Mouse (Mus musculus) neural tube, embryonic 11.5 days (tissue): ENCODE data around the gene Elmo1. TPM values are rescaled to one million over a fixed set of nuclear protein-coding genes. Genes with fewer than 3 reads are reported as not detected.

ENCODE experiments used
- ATAC-seq: fragments of 200-750 bp; cut with Nextera tagmentation; 2 replicates; pipeline ENCODE4 v1.8.0; 2017; ENCODE audit warnings: moderate number of reproducible peaks, mild to moderate bottlenecking, moderate TSS enrichment, moderate library complexity; ENCODE audit not compliant: insufficient read depth, low FRiP score, low TSS enrichment
- DNase-seq: peaks from one replicate; pipeline ENCODE4 v3.0.0-alpha.2; 2015; ENCODE audit warnings: low spot score
- H3K27ac ChIP-seq: fragments of 300-500 bp; sonication (generic); 2 replicates; pipeline ENCODE4 v1.5.1; 2014; ENCODE audit warnings: low read depth, mild to moderate bottlenecking, low read length
- H3K27me3 ChIP-seq: fragments of 300-500 bp; sonication (generic); 2 replicates; pipeline ENCODE4 v1.6.1; 2014; ENCODE audit warnings: mild to moderate bottlenecking, low read length, mixed read lengths; ENCODE audit not compliant: control insufficient read depth, insufficient read depth
- H3K36me3 ChIP-seq: fragments of 300-500 bp; sonication (generic); 2 replicates; pipeline ENCODE4 v1.6.1; 2014; ENCODE audit warnings: mild to moderate bottlenecking, low read length, moderate library complexity, mixed read lengths; ENCODE audit not compliant: control insufficient read depth, insufficient read depth
- H3K4me1 ChIP-seq: fragments of 300-500 bp; sonication (generic); 2 replicates; pipeline ENCODE4 v1.6.1; 2014; ENCODE audit warnings: low read length, mixed read lengths; ENCODE audit not compliant: control insufficient read depth, insufficient read depth
- H3K4me2 ChIP-seq: fragments of 300-500 bp; sonication (generic); 2 replicates; pipeline ENCODE4 v1.6.1; 2014; ENCODE audit warnings: low read depth, mild to moderate bottlenecking, moderate library complexity
- H3K4me3 ChIP-seq: fragments of 300-500 bp; sonication (generic); 2 replicates; pipeline ENCODE4 v1.5.1; 2014; ENCODE audit warnings: low read depth, low read length
- H3K9ac ChIP-seq: fragments of 300-500 bp; sonication (generic); 2 replicates; pipeline ENCODE4 v1.6.1; 2014; ENCODE audit warnings: mild to moderate bottlenecking, low read length
- H3K9me3 ChIP-seq: fragments of 300-500 bp; sonication (generic); 2 replicates; pipeline ENCODE4 v1.6.1; 2016; ENCODE audit warnings: low read length; ENCODE audit not compliant: control insufficient read depth
- WGBS: fragments of 180-500 bp; shearing (Covaris S2); extraction: QIAGEN DNeasy Blood & Tissue Kit; methylation state at CpG from one replicate; pipeline ENCODE4 v1.1.7; 2014; 5-methylcytosine and 5-hydroxymethylcytosine counted together
- polyA plus RNA-seq: library from polyadenylated mRNA; unstranded; fragments of >200 nt; fragmentation: Nextera tagmentation; extraction: Ambion mirVana; gene quantifications from 2 replicates; pipeline ENCODE4 v1.2.1, GENCODE M21; 2014

The Elmo1 gene
- polyA plus RNA-seq, 1 experiment from 2014 or later = 28.7 TPM

- no peak for ATAC-seq
- WGBS = 53% methylated on average over 8 of the region's 8 CpGs
- no peak for DNase-seq
Observed at GRCm38 (mm10) chr13:20257562-20258525, 167.4 kb downstream of the Elmo1 start.

DNA sequence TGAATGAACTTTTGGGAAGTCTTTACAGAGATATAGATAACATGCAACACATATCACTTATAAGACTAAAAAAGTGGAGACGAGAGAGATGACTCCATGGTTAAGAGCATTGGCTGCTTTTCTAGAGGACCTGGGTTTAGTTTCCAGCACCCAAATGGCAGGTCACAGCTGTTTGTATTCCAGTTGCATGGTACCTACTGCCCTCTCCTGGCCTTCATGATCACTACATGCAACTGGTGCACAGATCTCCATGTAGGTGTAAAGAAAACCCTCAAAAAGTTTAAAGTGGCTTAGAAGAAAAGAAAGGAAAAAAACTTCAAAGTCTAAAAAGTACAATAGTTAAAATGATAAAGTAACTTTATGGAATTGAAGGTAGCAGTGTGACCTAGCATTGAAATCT, 172.8 kb downstream of the Elmo1 start:
- WGBS = 97% methylated on average over 1 of the region's 1 CpGs
- no peak overlapping the region for H3K4me3 ChIP-seq
- H3K27ac ChIP-seq = no peak overlapping the region
- H3K4me1 ChIP-seq = no peaks in the 10 kb centered on the region
- no peaks in the 10 kb centered on the region for H3K9me3 ChIP-seq
- no peak overlapping the region for H3K9ac ChIP-seq
- no peak for ATAC-seq
- H3K36me3 ChIP-seq = no peaks in the 10 kb centered on the region
- no peaks in the 10 kb centered on the region for H3K27me3 ChIP-seq
- DNase-seq = no peak
- H3K4me2 ChIP-seq = no peak overlapping the region

More at GRCm38 (mm10) chr13:20257562-20258525, 167.4 kb downstream of the Elmo1 start:
- H3K9me3 ChIP-seq = no peaks in the 10 kb centered on the region
- H3K4me3 ChIP-seq = no peak overlapping the region
- no peak overlapping the region for H3K27ac ChIP-seq
- H3K9ac ChIP-seq = no peak overlapping the region
- H3K27me3 ChIP-seq = no peaks in the 10 kb centered on the region
- H3K4me1 ChIP-seq = no peaks in the 10 kb centered on the region
- H3K4me2 ChIP-seq = no peak overlapping the region
- H3K36me3 ChIP-seq = no peaks in the 10 kb centered on the region

DNA sequence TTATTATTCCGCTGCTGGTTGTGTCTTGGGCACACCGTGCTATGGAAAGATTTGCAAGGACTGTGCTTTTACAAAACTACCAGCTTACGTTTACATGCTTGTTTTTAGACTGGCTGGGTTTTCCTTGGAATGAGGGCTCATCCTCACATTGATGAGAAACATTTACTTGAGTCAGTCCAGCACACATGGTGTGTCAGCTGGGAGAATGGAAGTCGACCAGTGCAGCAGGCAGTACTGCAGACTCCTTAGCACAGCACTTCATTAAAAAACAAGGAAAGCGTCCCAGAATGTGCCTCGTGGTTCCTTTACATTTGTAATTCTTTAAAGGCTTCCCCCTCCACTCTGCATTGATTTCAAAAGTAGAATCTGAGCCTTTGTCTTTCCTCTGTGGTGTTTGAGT, 179.8 kb downstream of the Elmo1 start:
- Histone ChIP-seq H3K36me3 (no peaks in the 10 kb centered on the region), H3K4me3 (no peak overlapping the region), H3K27me3 (no peaks in the 10 kb centered on the region), H3K4me2 (no peak overlapping the region), H3K9ac (no peak overlapping the region), H3K9me3 (no peaks in the 10 kb centered on the region), H3K27ac (no peak overlapping the region), H3K4me1 (no peaks in the 10 kb centered on the region)
- 71% methylated on average over 6 of the region's 6 CpGs for WGBS
- ATAC-seq (no peak), DNase-seq (no peak)

- Histone ChIP-seq H3K4me2 (no peak overlapping the region), H3K4me3 (no peak overlapping the region), H3K27me3 (no peaks in the 10 kb centered on the region), H3K27ac (no peak overlapping the region), H3K9ac (no peak overlapping the region), H3K4me1 (no peaks in the 10 kb centered on the region), H3K9me3 (no peaks in the 10 kb centered on the region), H3K36me3 (no peaks in the 10 kb centered on the region)
- DNase-seq (no peak), ATAC-seq (no peak)
- WGBS = 53% methylated on average over 3 of the region's 3 CpGs
Observed at GRCm38 (mm10) chr13:20271799-20272198, 181.4 kb downstream of the Elmo1 start.

- Histone ChIP-seq H3K9ac (no peak overlapping the region), H3K27ac (no peak overlapping the region), H3K9me3 (no peaks in the 10 kb centered on the region), H3K27me3 (no peaks in the 10 kb centered on the region), H3K36me3 (no peaks in the 10 kb centered on the region), H3K4me1 (no peaks in the 10 kb centered on the region), H3K4me2 (no peak overlapping the region), H3K4me3 (no peak overlapping the region)
- DNase-seq (peak; percentile 27), ATAC-seq (peak; percentile 27; the same call in 1 of the 2 replicates)
- WGBS = 51% methylated on average over 6 of the region's 6 CpGs
Observed at GRCm38 (mm10) chr13:20272562-20272961, 182.2 kb downstream of the Elmo1 start.

DNA sequence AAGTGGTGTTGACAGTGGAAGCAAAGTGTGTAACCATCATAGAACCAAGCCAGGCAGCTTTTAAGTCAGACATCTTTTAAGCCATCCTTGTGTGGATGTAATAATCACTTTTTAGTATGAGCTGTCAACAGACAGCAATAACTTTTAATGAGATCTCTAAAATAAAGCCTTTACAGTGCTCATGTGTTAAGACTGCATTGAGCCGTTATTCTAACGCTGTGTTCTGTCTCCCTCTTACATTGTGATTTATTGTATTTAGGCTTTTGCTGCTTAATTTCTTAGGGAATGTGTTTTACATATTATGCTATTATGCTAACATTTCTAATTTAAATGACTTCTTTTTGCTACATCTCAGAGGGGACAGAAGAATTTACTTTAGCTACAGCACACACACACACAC, 189.5 kb downstream of the Elmo1 start:
- H3K27me3 ChIP-seq = no peaks in the 10 kb centered on the region
- WGBS = 66% methylated on average over 2 of the region's 2 CpGs
- DNase-seq (no peak), ATAC-seq (no peak)
- H3K4me2 ChIP-seq = no peak overlapping the region
- no peaks in the 10 kb centered on the region for H3K36me3 ChIP-seq
- H3K27ac ChIP-seq = no peak overlapping the region
- no peaks in the 10 kb centered on the region for H3K9me3 ChIP-seq
- H3K4me3 ChIP-seq = no peak overlapping the region
- H3K4me1 ChIP-seq = no peaks in the 10 kb centered on the region
- no peak overlapping the region for H3K9ac ChIP-seq

DNA sequence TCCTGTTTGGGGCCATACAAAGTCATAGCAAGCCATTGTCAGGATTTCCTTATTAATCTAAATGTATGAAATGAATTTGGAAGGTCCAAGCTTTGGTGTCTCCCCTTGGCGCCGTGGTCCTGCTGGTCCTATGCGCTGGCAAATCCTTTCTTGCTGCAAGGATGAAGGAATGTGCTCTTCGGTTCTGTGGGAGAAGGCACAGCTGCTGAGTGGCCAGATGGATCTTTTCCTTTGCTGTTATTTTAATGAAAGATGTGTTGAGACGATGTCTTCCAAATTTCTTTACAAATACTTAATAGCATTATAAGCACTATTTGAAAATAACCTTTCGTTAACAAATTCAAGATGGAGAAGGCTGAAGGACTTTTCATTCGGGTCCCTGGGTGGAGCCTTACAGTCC, 193.5 kb downstream of the Elmo1 start:
- Histone ChIP-seq H3K27ac (no peak overlapping the region), H3K36me3 (no peaks in the 10 kb centered on the region), H3K4me3 (no peak overlapping the region), H3K4me1 (no peaks in the 10 kb centered on the region), H3K27me3 (no peaks in the 10 kb centered on the region), H3K4me2 (no peak overlapping the region), H3K9ac (no peak overlapping the region), H3K9me3 (no peaks in the 10 kb centered on the region)
- no peak for ATAC-seq
- 94% methylated on average over 7 of the region's 7 CpGs for WGBS
- DNase-seq = no peak

- no peak overlapping the region for H3K4me3 ChIP-seq
- no peak for ATAC-seq
- no peaks in the 10 kb centered on the region for H3K9me3 ChIP-seq
- no peak overlapping the region for H3K27ac ChIP-seq
- no peak overlapping the region for H3K4me2 ChIP-seq
- no peak overlapping the region for H3K9ac ChIP-seq
- 93% methylated on average over 6 of the region's 6 CpGs for WGBS
- no peak for DNase-seq
- no peaks in the 10 kb centered on the region for H3K27me3 ChIP-seq
- H3K4me1 ChIP-seq = no peaks in the 10 kb centered on the region
- H3K36me3 ChIP-seq = no peaks in the 10 kb centered on the region
Observed at GRCm38 (mm10) chr13:20286680-20287079, 196.3 kb downstream of the Elmo1 start.

DNA sequence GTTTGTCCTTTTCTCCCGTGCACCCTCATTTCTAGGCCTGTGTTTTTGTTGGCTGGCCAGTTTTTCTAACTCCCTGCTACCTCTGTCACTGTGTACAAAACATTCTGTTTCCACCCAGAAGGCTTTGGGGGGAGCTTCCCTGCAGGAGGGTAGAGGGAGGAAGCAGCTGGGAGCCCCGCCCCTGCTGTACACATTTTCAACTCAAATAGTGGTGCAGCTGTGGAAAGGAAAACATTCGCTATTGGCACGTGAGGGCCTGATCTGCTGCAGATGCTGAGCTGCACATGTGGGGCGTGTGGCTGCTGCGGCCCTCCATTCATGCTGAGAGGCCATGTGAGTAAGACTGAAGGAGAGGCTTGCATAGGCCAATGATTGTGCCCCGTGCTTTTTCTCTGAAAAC, 198.0 kb downstream of the Elmo1 start:
- Histone ChIP-seq H3K9ac (no peak overlapping the region), H3K36me3 (no peaks in the 10 kb centered on the region), H3K9me3 (no peaks in the 10 kb centered on the region), H3K27ac (no peak overlapping the region), H3K4me2 (no peak overlapping the region), H3K4me3 (no peak overlapping the region), H3K4me1 (no peaks in the 10 kb centered on the region), H3K27me3 (no peaks in the 10 kb centered on the region)
- peak; percentile 47 for DNase-seq
- ATAC-seq = no peak
- WGBS = 62% methylated on average over 7 of the region's 7 CpGs
